Mouse (Mus musculus) liver, postnatal 0 days (tissue): ENCODE measurements around the gene Agmat. TPM values are rescaled to one million over a fixed set of nuclear protein-coding genes. Genes with fewer than 3 reads are reported as not detected.
A peak's percentile ranks its signal among the peaks of the same experiment; 100 is the strongest.

Experiments used
- ATAC-seq: fragments of 200-750 bp; cut with Nextera tagmentation; 2 replicates; pipeline ENCODE4 v1.8.0; 2017; ENCODE audit warnings: mild to moderate bottlenecking, moderate library complexity
- DNase-seq: peaks from one replicate; pipeline ENCODE4 v3.0.0-alpha.2; 2016
- H3K27ac ChIP-seq: fragments of 300-500 bp; sonication (generic); 2 replicates; pipeline ENCODE4 v1.5.1; 2014; ENCODE audit warnings: antibody characterized with exemption, moderate library complexity, mild to moderate bottlenecking, low read depth
- H3K27me3 ChIP-seq: fragments of 300-500 bp; sonication (generic); 2 replicates; pipeline ENCODE4 v1.6.1; 2014; ENCODE audit warnings: low read length, control low read depth, mixed read lengths; ENCODE audit not compliant: insufficient read depth
- H3K36me3 ChIP-seq: fragments of 300-500 bp; sonication (generic); replicated peaks from 2 replicates; pipeline ENCODE4 v1.6.1; 2014; ENCODE audit warnings: mild to moderate bottlenecking, control low read depth, low read length, moderate library complexity, mixed read lengths; ENCODE audit not compliant: insufficient read depth
- H3K4me1 ChIP-seq: fragments of 300-500 bp; sonication (generic); 2 replicates; pipeline ENCODE4 v1.6.1; 2014; ENCODE audit warnings: antibody characterized with exemption, mild to moderate bottlenecking, control low read depth; ENCODE audit not compliant: insufficient read depth
- H3K4me2 ChIP-seq: fragments of 300-500 bp; sonication (generic); 2 replicates; pipeline ENCODE4 v1.6.1; 2014; ENCODE audit warnings: low read depth, mild to moderate bottlenecking, low read length, moderate library complexity, mixed read lengths
- H3K4me3 ChIP-seq: fragments of 300-500 bp; sonication (generic); 2 replicates; pipeline ENCODE4 v1.5.1; 2014; ENCODE audit warnings: low read depth, low read length
- H3K9ac ChIP-seq: fragments of 300-500 bp; sonication (generic); replicated peaks from 2 replicates; pipeline ENCODE4 v1.6.1; 2014; ENCODE audit warnings: mild to moderate bottlenecking, moderate library complexity
- H3K9me3 ChIP-seq: fragments of 300-500 bp; sonication (generic); 2 replicates; pipeline ENCODE4 v1.6.1; 2016; ENCODE audit warnings: mild to moderate bottlenecking, control low read depth, low read length, mixed read lengths
- CTCF ChIP-seq: sonication (generic); IDR thresholded peaks from 2 replicates; pipeline ENCODE4 v1.5.1; 2016; ENCODE audit warnings: antibody characterized with exemption, low read depth
- EP300 ChIP-seq: IDR thresholded peaks from 2 replicates; pipeline ENCODE4 v1.6.1; 2016; ENCODE audit warnings: antibody characterized with exemption, low read depth, mild to moderate bottlenecking
- WGBS: fragments of 180-500 bp; shearing (Covaris S2); extraction: QIAGEN DNeasy Blood & Tissue Kit; methylation state at CpG from one replicate; pipeline ENCODE4 v1.1.7; 2014; ENCODE audit not compliant: insufficient replicate concordance; 5-methylcytosine and 5-hydroxymethylcytosine counted together
- polyA plus RNA-seq: library from polyadenylated mRNA; unstranded; fragments of >200 nt; fragmentation: Nextera tagmentation; extraction: Ambion mirVana; gene quantifications from 2 replicates; pipeline ENCODE4 v1.2.1, GENCODE M21; 2015

Agmat gene
- polyA plus RNA-seq, 1 experiment from 2014 or later, result 105 TPM

- H3K4me2 ChIP-seq, result no peak overlapping the region
- WGBS, result 90% methylated on average over 7 of the region's 7 CpGs
Observed at GRCm38 (mm10) chr4:141787462-141787861, 41.0 kb downstream of the Agmat start.

GRCm38 (mm10) chr4:141789564-141790218 lies 43.2 kb downstream of the Agmat start:
- ATAC-seq (no peak), DNase-seq (no peak)
- H3K27ac ChIP-seq, result peak overlapping the region; percentile 93
- WGBS, result 25% methylated on average over 3 of the region's 3 CpGs
- peaks cover 25% of the 10 kb centered on the region for H3K36me3 ChIP-seq
- TF ChIP-seq EP300 (peak; percentile 54), CTCF (no peak)
- peak overlapping the region; percentile 97 for H3K4me3 ChIP-seq
- peak overlapping the region; percentile 90 for H3K4me2 ChIP-seq
- H3K27me3 ChIP-seq, result no peaks in the 10 kb centered on the region
- H3K4me1 ChIP-seq, result peaks cover 29% of the 10 kb centered on the region
- no peaks in the 10 kb centered on the region for H3K9me3 ChIP-seq
- H3K9ac ChIP-seq, result peak overlapping the region; percentile 97

More at GRCm38 (mm10) chr4:141787462-141787861, 41.0 kb downstream of the Agmat start:
- no peak for DNase-seq
- Histone ChIP-seq H3K4me3 (no peak overlapping the region), H3K9me3 (no peaks in the 10 kb centered on the region), H3K27me3 (no peaks in the 10 kb centered on the region), H3K27ac (no peak overlapping the region), H3K9ac (no peak overlapping the region), H3K36me3 (peaks cover 34% of the 10 kb centered on the region), H3K4me1 (peaks cover 20% of the 10 kb centered on the region)
- no peak for ATAC-seq
- TF ChIP-seq CTCF (no peak), EP300 (no peak)

GRCm38 (mm10) chr4:141790524-141790990 lies 44.1 kb downstream of the Agmat start, which contains the start of gene Dnajc16:
TSS of gene Dnajc16 (minus strand) at chr4:141790931.
- Histone ChIP-seq H3K27ac (peak within 1 kb of the TSS; percentile 93), H3K4me3 (peak within 1 kb of the TSS; percentile 97), H3K9me3 (no peaks in the 10 kb centered on the region), H3K27me3 (no peaks in the 10 kb centered on the region), H3K9ac (peak within 1 kb of the TSS; percentile 97), H3K4me2 (peak within 1 kb of the TSS; percentile 90), H3K36me3 (peaks cover 22% of the 10 kb centered on the region), H3K4me1 (peaks cover 38% of the 10 kb centered on the region)
- ATAC-seq (peak; percentile 81), DNase-seq (peak; percentile 97)
- WGBS, result under 1% methylated on average over 36 of the region's 42 CpGs
- TF ChIP-seq EP300 (peak; percentile 71; the same call in 1 of the 2 replicates), CTCF (no peak; the same call in 1 of the 2 replicates)

- Histone ChIP-seq H3K27me3 (no peaks in the 10 kb centered on the region), H3K27ac (peak overlapping the region; percentile 46; the same call in 1 of the 2 replicates), H3K36me3 (peaks cover 17% of the 10 kb centered on the region), H3K9me3 (no peaks in the 10 kb centered on the region), H3K4me2 (peak overlapping the region; percentile 90; the same call in 1 of the 2 replicates), H3K4me1 (peaks cover 39% of the 10 kb centered on the region), H3K4me3 (no peak overlapping the region), H3K9ac (no peak overlapping the region)
- DNase-seq (no peak), ATAC-seq (no peak)
- 83% methylated on average over 7 of the region's 7 CpGs for WGBS
- TF ChIP-seq EP300 (no peak), CTCF (no peak)
Observed at GRCm38 (mm10) chr4:141791486-141791885, 45.0 kb downstream of the Agmat start.

GRCm38 (mm10) chr4:141791951-141792350 lies 45.5 kb downstream of the Agmat start:
- TF ChIP-seq EP300 (no peak), CTCF (no peak)
- Histone ChIP-seq H3K36me3 (peaks cover 17% of the 10 kb centered on the region), H3K4me1 (peaks cover 39% of the 10 kb centered on the region), H3K27ac (peak overlapping the region; percentile 81; the same call in 1 of the 2 replicates), H3K4me2 (no peak overlapping the region), H3K9me3 (no peaks in the 10 kb centered on the region), H3K9ac (no peak overlapping the region), H3K4me3 (no peak overlapping the region), H3K27me3 (no peaks in the 10 kb centered on the region)
- DNase-seq (peak; percentile 30), ATAC-seq (no peak)
- 66% methylated on average over 8 of the region's 8 CpGs for WGBS

GRCm38 (mm10) chr4:141792554-141793281 lies 46.2 kb downstream of the Agmat start:
- peak overlapping the region; percentile 81 for H3K27ac ChIP-seq
- no peaks in the 10 kb centered on the region for H3K9me3 ChIP-seq
- H3K27me3 ChIP-seq, result no peaks in the 10 kb centered on the region
- 7% methylated on average over 10 of the region's 10 CpGs for WGBS
- DNase-seq (no peak), ATAC-seq (peak; percentile 3; the same call in 1 of the 2 replicates)
- TF ChIP-seq EP300 (no peak), CTCF (no peak)
- H3K9ac ChIP-seq, result peak overlapping the region; percentile 47
- H3K4me1 ChIP-seq, result peaks cover 39% of the 10 kb centered on the region
- H3K4me2 ChIP-seq, result peak overlapping the region; percentile 76
- H3K4me3 ChIP-seq, result peak overlapping the region; percentile 51
- peaks cover 18% of the 10 kb centered on the region for H3K36me3 ChIP-seq
